Mouse (Mus musculus): ENCODE results near the gene Wwc2. TPM values are rescaled to one million over a fixed set of nuclear protein-coding genes. Genes with fewer than 3 reads are reported as not detected.

The Wwc2 gene
- polyA plus RNA-seq, 1 experiment from 2014 or later, result 5.6 TPM

DNA sequence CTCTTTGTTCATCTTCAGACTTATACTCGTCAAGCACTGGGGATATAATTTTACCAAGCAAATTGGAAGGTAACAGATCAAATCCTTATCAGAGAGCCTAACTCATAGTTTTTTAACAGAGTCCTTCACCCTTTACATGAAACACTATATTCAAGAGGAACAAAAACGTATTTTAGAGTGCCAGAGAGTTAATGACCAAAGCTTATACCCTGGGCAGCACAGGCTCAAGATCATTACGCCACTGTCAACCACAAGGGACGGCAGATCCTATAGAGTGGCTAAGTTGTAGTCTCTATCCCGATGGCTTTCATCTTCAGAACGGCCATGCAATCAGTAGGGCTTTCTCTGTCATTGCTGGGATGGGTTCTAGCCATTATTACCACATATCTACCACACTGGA is 168.9 kb downstream of the Wwc2 start, which contains the start of gene Cldn24:
Gene Cldn24 (plus strand): TSS at position 301 of the 400 bp plus-strand sequence.
- Histone ChIP-seq H3K9ac (replicated peaks; ENCODE audit: low read depth, low read length) (no peak within 1 kb of the TSS), H3K27ac (ENCODE audit: low read depth, low read length) (no peak within 1 kb of the TSS), H3K4me2 (ENCODE audit: low read depth, low read length) (no peak within 1 kb of the TSS), H3K4me3 (ENCODE audit: low read depth, low read length) (no peak within 1 kb of the TSS), H3K27me3 (ENCODE audit: control insufficient read depth, insufficient read depth, low read length) (no peaks in the 10 kb centered on the region), H3K9me3 (ENCODE audit: control insufficient read depth, low read length) (no peaks in the 10 kb centered on the region), H3K4me1 (ENCODE audit: control insufficient read depth, insufficient read depth, low read length) (no peaks in the 10 kb centered on the region), H3K36me3 (ENCODE audit: control insufficient read depth, insufficient read depth, low read length) (no peaks in the 10 kb centered on the region)
- WGBS, result 84% methylated on average over 6 of the region's 6 CpGs
- no peak for ATAC-seq (ENCODE audit: low read depth)

DNA sequence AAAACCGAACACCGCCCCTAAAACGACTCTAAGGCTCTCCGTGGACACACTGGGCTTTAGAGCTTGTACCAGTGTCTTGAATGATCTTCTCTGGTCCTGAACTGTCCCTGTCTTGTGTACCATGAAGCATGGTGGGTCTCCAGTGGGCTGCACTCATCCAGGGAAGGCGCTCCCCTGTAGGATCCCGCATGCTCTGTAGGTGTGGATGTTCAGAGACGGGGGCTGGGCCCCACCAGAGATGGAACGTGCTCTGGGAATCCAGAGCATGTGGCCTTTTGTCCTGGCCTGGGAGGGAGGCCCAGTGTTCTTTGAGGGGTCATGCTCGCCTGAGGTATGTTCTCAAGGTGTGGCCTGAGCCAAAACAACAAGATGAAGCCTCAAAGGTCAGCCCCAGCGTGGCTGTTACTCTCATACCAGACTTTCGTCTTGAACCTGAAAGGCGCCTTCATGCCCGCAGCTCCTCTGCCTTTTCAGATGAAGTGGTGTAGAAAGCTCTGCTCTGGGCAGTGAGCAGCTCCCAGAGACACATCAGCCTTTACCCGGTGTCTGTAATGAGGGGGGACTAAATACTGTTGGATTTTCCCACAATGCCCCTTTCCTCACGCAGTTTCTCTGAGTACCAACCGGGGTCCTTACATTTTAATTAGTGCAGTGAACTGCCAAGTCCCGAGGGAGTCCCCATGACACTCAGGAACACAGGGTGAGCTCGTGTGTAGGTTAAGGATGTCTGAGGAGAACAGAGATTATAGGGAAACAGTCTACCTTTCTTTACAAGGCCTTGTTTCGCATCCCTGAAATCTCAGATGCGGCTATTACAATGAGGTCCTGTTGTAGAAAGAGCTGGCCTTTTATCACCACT is 169.6 kb downstream of the Wwc2 start:
- Histone ChIP-seq H3K36me3 (ENCODE audit: control insufficient read depth, insufficient read depth, low read length) (no peaks in the 10 kb centered on the region), H3K4me3 (ENCODE audit: low read depth, low read length) (no peak overlapping the region), H3K9ac (replicated peaks; ENCODE audit: low read depth, low read length) (no peak overlapping the region), H3K4me2 (ENCODE audit: low read depth, low read length) (no peak overlapping the region), H3K4me1 (ENCODE audit: control insufficient read depth, insufficient read depth, low read length) (no peaks in the 10 kb centered on the region), H3K27ac (ENCODE audit: low read depth, low read length) (no peak overlapping the region), H3K27me3 (ENCODE audit: control insufficient read depth, insufficient read depth, low read length) (no peaks in the 10 kb centered on the region), H3K9me3 (ENCODE audit: control insufficient read depth, low read length) (no peaks in the 10 kb centered on the region)
- 85% methylated on average over 20 of the region's 20 CpGs for WGBS
- no peak for ATAC-seq (ENCODE audit: low read depth)

DNA sequence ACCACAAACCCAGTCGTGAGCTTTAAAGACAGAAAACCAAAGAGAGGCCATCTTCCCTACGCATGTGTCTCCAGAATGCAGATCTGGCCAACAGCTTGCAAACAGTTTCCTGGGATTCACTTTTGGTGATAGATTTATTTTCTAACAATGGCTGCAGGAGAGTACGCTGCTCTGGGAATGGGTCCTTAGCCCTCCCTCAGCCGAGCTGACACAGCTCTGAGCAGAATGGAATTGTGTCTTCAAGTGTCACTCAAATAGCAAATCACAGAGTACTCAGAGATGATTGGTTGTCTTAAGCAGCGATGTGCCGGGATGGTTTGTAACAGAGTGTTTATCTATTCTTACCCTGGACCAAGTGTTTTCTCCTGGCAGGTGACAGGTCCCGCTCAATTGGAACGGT is 171.7 kb downstream of the Wwc2 start:
- Histone ChIP-seq H3K9me3 (ENCODE audit: control insufficient read depth, low read length) (no peaks in the 10 kb centered on the region), H3K4me3 (ENCODE audit: low read depth, low read length) (no peak overlapping the region), H3K27ac (ENCODE audit: low read depth, low read length) (no peak overlapping the region), H3K4me2 (ENCODE audit: low read depth, low read length) (no peak overlapping the region), H3K9ac (replicated peaks; ENCODE audit: low read depth, low read length) (no peak overlapping the region), H3K36me3 (ENCODE audit: control insufficient read depth, insufficient read depth, low read length) (no peaks in the 10 kb centered on the region), H3K4me1 (ENCODE audit: control insufficient read depth, insufficient read depth, low read length) (no peaks in the 10 kb centered on the region), H3K27me3 (ENCODE audit: control insufficient read depth, insufficient read depth, low read length) (no peaks in the 10 kb centered on the region)
- WGBS, result 89% methylated on average over 8 of the region's 8 CpGs
- no peak for ATAC-seq (ENCODE audit: low read depth)

DNA sequence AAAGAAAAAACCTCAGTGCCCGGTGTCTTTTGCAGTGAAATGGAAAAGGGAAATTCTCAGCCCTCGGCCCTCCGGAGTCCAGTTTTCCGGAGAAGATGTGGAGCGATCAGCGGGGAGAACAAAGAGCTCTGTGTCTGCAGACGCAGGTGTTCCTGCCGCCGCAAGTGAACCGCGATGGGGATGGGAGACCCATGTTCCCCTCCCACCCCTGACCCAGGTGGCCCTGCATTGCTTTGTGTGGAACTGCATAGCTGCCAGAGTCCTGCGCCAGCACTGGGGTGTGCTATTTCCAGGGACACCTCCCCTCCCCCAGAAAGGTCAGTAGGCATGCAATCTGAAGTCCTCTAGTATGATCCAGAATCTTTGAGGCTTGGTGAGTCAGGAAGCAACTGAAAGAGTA is 179.5 kb downstream of the Wwc2 start:
- WGBS, result 80% methylated on average over 12 of the region's 12 CpGs
- no peak for ATAC-seq (ENCODE audit: low read depth)
- Histone ChIP-seq H3K4me1 (ENCODE audit: control insufficient read depth, insufficient read depth, low read length) (no peaks in the 10 kb centered on the region), H3K4me2 (ENCODE audit: low read depth, low read length) (no peak overlapping the region), H3K4me3 (ENCODE audit: low read depth, low read length) (no peak overlapping the region), H3K36me3 (ENCODE audit: control insufficient read depth, insufficient read depth, low read length) (no peaks in the 10 kb centered on the region), H3K9me3 (ENCODE audit: control insufficient read depth, low read length) (no peaks in the 10 kb centered on the region), H3K27ac (ENCODE audit: low read depth, low read length) (no peak overlapping the region), H3K27me3 (ENCODE audit: control insufficient read depth, insufficient read depth, low read length) (no peaks in the 10 kb centered on the region), H3K9ac (replicated peaks; ENCODE audit: low read depth, low read length) (no peak overlapping the region)

DNA sequence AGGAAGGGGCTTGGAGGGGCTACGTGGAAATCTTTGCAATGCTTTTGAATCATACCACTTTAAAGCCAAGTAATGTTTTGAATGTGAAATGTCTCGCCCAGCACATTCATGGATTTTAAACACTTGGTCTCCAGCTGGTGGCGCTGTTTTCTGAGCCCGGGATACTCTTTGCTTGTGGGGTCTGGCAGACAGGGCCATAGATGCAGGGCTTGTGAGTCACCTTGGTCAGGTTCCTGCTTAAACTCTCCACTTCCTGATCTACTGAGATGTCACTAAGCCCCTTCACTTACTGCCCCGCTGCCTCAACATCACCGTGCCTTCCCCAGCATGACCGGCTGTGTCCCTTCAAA is 180.1 kb downstream of the Wwc2 start:
- H3K4me2 ChIP-seq (ENCODE audit: low read depth, low read length), result no peak overlapping the region
- H3K9me3 ChIP-seq (ENCODE audit: control insufficient read depth, low read length), result no peaks in the 10 kb centered on the region
- no peak for ATAC-seq (ENCODE audit: low read depth)
- no peaks in the 10 kb centered on the region for H3K36me3 ChIP-seq (ENCODE audit: control insufficient read depth, insufficient read depth, low read length)
- 80% methylated on average over 7 of the region's 7 CpGs for WGBS
- no peaks in the 10 kb centered on the region for H3K27me3 ChIP-seq (ENCODE audit: control insufficient read depth, insufficient read depth, low read length)
- H3K4me1 ChIP-seq (ENCODE audit: control insufficient read depth, insufficient read depth, low read length), result no peaks in the 10 kb centered on the region
- no peak overlapping the region for H3K9ac ChIP-seq (replicated peaks; ENCODE audit: low read depth, low read length)
- H3K4me3 ChIP-seq (ENCODE audit: low read depth, low read length), result no peak overlapping the region
- no peak overlapping the region for H3K27ac ChIP-seq (ENCODE audit: low read depth, low read length)

DNA sequence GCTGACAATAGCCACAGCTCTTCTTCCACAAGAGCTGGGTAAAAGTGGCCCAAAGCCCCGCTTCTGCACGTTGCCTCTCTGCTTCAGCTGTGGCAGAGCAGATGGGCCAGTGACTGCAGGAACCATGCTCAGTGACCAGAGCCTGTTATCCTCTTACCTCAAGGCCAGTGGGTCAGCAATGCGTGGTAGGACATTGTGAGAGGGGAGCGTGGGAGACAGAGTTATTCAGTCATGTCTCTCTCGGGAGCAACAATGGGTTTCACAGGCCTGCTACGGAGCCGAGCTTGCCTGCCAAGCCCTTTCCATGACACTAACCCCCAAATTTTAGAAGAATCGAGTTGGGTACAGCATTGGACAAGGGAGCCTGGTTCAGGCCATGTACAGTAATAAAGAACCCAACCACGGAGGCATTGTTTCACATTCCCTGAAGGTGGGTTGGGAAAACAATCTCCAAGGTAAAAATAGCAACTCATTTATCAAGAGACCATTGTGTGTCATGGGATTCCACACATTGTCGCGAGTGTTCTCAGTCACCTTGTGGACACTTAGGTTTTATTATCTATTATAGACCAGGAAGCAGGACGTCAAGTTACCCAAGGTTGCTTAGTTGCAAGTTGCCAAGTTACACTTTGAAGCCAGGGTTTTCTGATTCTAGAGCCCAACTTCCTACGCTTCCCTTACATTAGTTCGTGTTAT is 180.6 kb downstream of the Wwc2 start:
- Histone ChIP-seq H3K4me3 (ENCODE audit: low read depth, low read length) (no peak overlapping the region), H3K27ac (ENCODE audit: low read depth, low read length) (no peak overlapping the region), H3K4me1 (ENCODE audit: control insufficient read depth, insufficient read depth, low read length) (no peaks in the 10 kb centered on the region), H3K36me3 (ENCODE audit: control insufficient read depth, insufficient read depth, low read length) (no peaks in the 10 kb centered on the region), H3K4me2 (ENCODE audit: low read depth, low read length) (no peak overlapping the region), H3K27me3 (ENCODE audit: control insufficient read depth, insufficient read depth, low read length) (no peaks in the 10 kb centered on the region), H3K9ac (replicated peaks; ENCODE audit: low read depth, low read length) (no peak overlapping the region), H3K9me3 (ENCODE audit: control insufficient read depth, low read length) (no peaks in the 10 kb centered on the region)
- 84% methylated on average over 14 of the region's 14 CpGs for WGBS
- ATAC-seq (ENCODE audit: low read depth), result no peak

DNA sequence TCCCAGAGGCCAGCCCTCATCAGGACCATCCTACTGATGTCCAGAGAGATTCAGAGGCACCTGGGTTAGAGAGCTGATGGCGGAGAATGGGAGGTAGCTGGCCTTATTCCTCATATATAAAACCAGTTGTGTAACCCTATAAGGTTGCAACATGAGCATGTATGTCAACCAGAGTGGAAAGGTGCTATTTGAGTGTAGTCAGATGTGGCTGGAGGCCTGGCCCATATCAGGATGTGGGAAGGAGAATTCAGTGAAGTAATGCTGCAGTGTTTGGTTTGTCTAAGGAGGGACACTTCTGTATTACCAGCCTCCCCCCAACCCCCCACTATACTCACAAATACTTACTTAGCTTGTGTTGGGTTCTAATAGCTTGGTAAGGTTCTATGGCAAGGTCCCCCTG is 186.5 kb downstream of the Wwc2 start:
- Histone ChIP-seq H3K4me3 (ENCODE audit: low read depth, low read length) (no peak overlapping the region), H3K27me3 (ENCODE audit: control insufficient read depth, insufficient read depth, low read length) (no peaks in the 10 kb centered on the region), H3K4me2 (ENCODE audit: low read depth, low read length) (no peak overlapping the region), H3K27ac (ENCODE audit: low read depth, low read length) (no peak overlapping the region), H3K9me3 (ENCODE audit: control insufficient read depth, low read length) (no peaks in the 10 kb centered on the region), H3K4me1 (ENCODE audit: control insufficient read depth, insufficient read depth, low read length) (no peaks in the 10 kb centered on the region), H3K36me3 (ENCODE audit: control insufficient read depth, insufficient read depth, low read length) (no peaks in the 10 kb centered on the region), H3K9ac (replicated peaks; ENCODE audit: low read depth, low read length) (no peak overlapping the region)
- no peak for ATAC-seq (ENCODE audit: low read depth)
- WGBS, result 94% methylated on average over 1 of the region's 1 CpGs

DNA sequence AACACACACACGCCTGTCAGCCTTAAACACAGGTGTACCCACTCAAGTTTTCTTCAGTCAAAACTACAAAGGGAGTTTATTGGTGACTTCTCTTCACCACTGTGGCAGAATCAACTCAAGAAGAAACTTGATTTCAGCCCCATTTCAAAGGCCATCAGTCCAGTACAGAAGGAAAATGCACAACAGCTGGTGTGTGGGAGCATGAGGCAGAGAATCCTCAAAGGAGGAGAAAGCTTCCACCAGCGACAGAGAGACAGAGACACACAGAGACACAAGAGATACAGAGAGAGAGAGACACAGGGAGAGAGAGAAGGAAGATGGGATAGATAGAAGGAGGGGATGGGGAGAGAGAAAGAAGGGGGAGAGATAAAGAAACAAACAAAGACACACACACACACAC is 188.4 kb downstream of the Wwc2 start:
- Histone ChIP-seq H3K4me2 (ENCODE audit: low read depth, low read length) (no peak overlapping the region), H3K27me3 (ENCODE audit: control insufficient read depth, insufficient read depth, low read length) (no peaks in the 10 kb centered on the region), H3K27ac (ENCODE audit: low read depth, low read length) (no peak overlapping the region), H3K4me3 (ENCODE audit: low read depth, low read length) (no peak overlapping the region), H3K9me3 (ENCODE audit: control insufficient read depth, low read length) (no peaks in the 10 kb centered on the region), H3K9ac (replicated peaks; ENCODE audit: low read depth, low read length) (no peak overlapping the region), H3K4me1 (ENCODE audit: control insufficient read depth, insufficient read depth, low read length) (no peaks in the 10 kb centered on the region), H3K36me3 (ENCODE audit: control insufficient read depth, insufficient read depth, low read length) (no peaks in the 10 kb centered on the region)
- ATAC-seq (ENCODE audit: low read depth), result no peak
- 89% methylated on average over 2 of the region's 2 CpGs for WGBS

DNA sequence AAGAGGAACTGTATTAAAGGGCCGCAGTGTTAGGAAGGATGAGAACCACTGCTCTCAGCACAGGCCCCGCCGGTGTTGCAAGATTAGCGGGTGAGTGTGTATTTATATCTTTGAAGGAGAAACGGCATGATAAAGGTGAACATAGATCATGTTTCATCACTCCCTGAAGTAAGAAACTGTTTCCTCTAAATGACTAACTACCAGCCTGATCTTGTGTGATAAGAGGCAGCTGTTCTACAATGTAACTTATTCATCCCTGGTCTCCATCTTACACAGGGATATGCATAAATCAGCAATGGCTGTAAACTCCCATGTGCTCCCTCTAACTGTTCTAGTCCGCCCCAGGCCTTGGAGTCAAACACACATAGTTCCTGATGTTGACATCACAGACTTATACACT is 191.3 kb downstream of the Wwc2 start:
- H3K4me3 ChIP-seq (ENCODE audit: low read depth, low read length), result no peak overlapping the region

More for the DNA sequence above, 191.3 kb downstream of the Wwc2 start:
- H3K27ac ChIP-seq (ENCODE audit: low read depth, low read length), result no peak overlapping the region
- H3K9ac ChIP-seq (replicated peaks; ENCODE audit: low read depth, low read length), result no peak overlapping the region
- 85% methylated on average over 6 of the region's 6 CpGs for WGBS
- no peak overlapping the region for H3K4me2 ChIP-seq (ENCODE audit: low read depth, low read length)
- no peaks in the 10 kb centered on the region for H3K9me3 ChIP-seq (ENCODE audit: control insufficient read depth, low read length)
- no peak for ATAC-seq (ENCODE audit: low read depth)
- no peaks in the 10 kb centered on the region for H3K36me3 ChIP-seq (ENCODE audit: control insufficient read depth, insufficient read depth, low read length)
- H3K27me3 ChIP-seq (ENCODE audit: control insufficient read depth, insufficient read depth, low read length), result no peaks in the 10 kb centered on the region
- no peaks in the 10 kb centered on the region for H3K4me1 ChIP-seq (ENCODE audit: control insufficient read depth, insufficient read depth, low read length)
